Mouse (Mus musculus): ENCODE results near the gene Lactbl1. TPM values are rescaled to one million over a fixed set of nuclear protein-coding genes. Genes with fewer than 3 reads are reported as not detected.

The Lactbl1 gene
- polyA plus RNA-seq, 1 experiment from 2014 or later = not detected

- H3K27ac ChIP-seq (replicated peaks) = no peak overlapping the region
- H3K36me3 ChIP-seq (ENCODE audit: control insufficient read depth, insufficient read depth, low read length) = 0 out of 2 replicates have a peak, but pooled peaks cover 2% of the 10 kb centered on the region
- ATAC-seq (ENCODE audit: low FRiP score, low TSS enrichment) (no peak), DNase-seq (ENCODE audit: low spot score) (no peak)
- no peak overlapping the region for H3K9ac ChIP-seq (ENCODE audit: low read length)
- WGBS = 71% methylated on average over 6 of the region's 6 CpGs
- H3K4me1 ChIP-seq (replicated peaks; ENCODE audit: control insufficient read depth, insufficient read depth) = no peaks in the 10 kb centered on the region
- no peak overlapping the region for H3K4me3 ChIP-seq (ENCODE audit: low read depth, low read length)
- no peak overlapping the region for H3K4me2 ChIP-seq (replicated peaks; ENCODE audit: low read depth)
- H3K9me3 ChIP-seq (ENCODE audit: control insufficient read depth, low read length) = no peaks in the 10 kb centered on the region
- TF ChIP-seq EP300 (optimal IDR thresholded peaks at IDR 0.05) = no peak
- TF ChIP-seq CTCF (IDR thresholded peaks at IDR 0.05; ENCODE audit: low read depth) = no peak
- no peaks in the 10 kb centered on the region for H3K27me3 ChIP-seq (ENCODE audit: control insufficient read depth, insufficient read depth, low read length)
These were observed 27.2 kb upstream of the Lactbl1 start for GRCm38 (mm10) chr4:136595221-136595620.

DNA sequence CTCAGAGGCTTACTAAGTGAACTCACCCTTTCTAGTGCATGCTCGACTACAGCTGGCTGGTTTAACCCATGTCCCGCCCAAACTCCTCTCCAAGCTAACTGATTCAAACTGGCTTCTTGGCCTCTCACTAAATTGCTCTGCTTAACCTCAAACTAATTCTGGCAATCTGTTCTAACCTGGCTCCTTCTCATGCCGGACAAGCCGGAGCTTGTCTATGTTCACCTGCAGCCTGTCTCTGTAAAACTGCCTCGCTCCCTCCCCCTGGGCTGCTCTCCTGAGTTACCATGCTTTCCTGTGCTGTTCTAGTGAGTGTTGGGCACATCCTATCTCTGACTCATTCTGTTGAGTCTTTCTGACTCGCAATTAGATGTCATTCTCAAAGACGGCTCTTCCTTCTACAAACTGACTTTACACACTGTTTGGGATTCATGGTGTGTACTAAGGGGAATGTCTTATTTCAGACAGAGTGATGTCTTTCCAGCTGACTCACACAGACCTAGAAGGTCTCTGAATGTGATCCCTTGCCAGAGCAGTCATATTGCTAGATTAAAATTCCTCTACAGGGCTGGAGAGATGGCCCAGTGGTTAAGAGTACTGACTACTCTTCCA is 24.0 kb upstream of the Lactbl1 start:
- ATAC-seq (ENCODE audit: low FRiP score, low TSS enrichment) (no peak), DNase-seq (ENCODE audit: low spot score) (no peak)
- no peak for TF ChIP-seq EP300 (optimal IDR thresholded peaks at IDR 0.05)
- no peak for TF ChIP-seq CTCF (IDR thresholded peaks at IDR 0.05; ENCODE audit: low read depth)
- no peaks in the 10 kb centered on the region for H3K36me3 ChIP-seq (ENCODE audit: control insufficient read depth, insufficient read depth, low read length)
- H3K27me3 ChIP-seq (ENCODE audit: control insufficient read depth, insufficient read depth, low read length) = no peaks in the 10 kb centered on the region
- no peak overlapping the region for H3K27ac ChIP-seq (replicated peaks)
- no peak overlapping the region for H3K9ac ChIP-seq (ENCODE audit: low read length)
- H3K4me3 ChIP-seq (ENCODE audit: low read depth, low read length) = no peak overlapping the region
- no peaks in the 10 kb centered on the region for H3K9me3 ChIP-seq (ENCODE audit: control insufficient read depth, low read length)
- H3K4me2 ChIP-seq (replicated peaks; ENCODE audit: low read depth) = no peak overlapping the region
- WGBS = 61% methylated on average over 7 of the region's 7 CpGs
- H3K4me1 ChIP-seq (replicated peaks; ENCODE audit: control insufficient read depth, insufficient read depth) = 0 out of 2 replicates have a peak, but pooled peaks cover 2% of the 10 kb centered on the region

GRCm38 (mm10) chr4:136599869-136600268 is 22.6 kb upstream of the Lactbl1 start:
- no peak for TF ChIP-seq EP300 (optimal IDR thresholded peaks at IDR 0.05)
- TF ChIP-seq CTCF (IDR thresholded peaks at IDR 0.05; ENCODE audit: low read depth) = peak; percentile 50
- Histone ChIP-seq H3K4me3 (ENCODE audit: low read depth, low read length) (no peak overlapping the region), H3K9ac (ENCODE audit: low read length) (no peak overlapping the region), H3K36me3 (ENCODE audit: control insufficient read depth, insufficient read depth, low read length) (no peaks in the 10 kb centered on the region), H3K4me1 (replicated peaks; ENCODE audit: control insufficient read depth, insufficient read depth) (0 out of 2 replicates have a peak, but pooled peaks cover 2% of the 10 kb centered on the region), H3K9me3 (ENCODE audit: control insufficient read depth, low read length) (no peaks in the 10 kb centered on the region), H3K4me2 (replicated peaks; ENCODE audit: low read depth) (no peak overlapping the region), H3K27me3 (ENCODE audit: control insufficient read depth, insufficient read depth, low read length) (no peaks in the 10 kb centered on the region), H3K27ac (replicated peaks) (no peak overlapping the region)
- WGBS = 95% methylated on average over 3 of the region's 3 CpGs
- no peak for ATAC-seq (ENCODE audit: low FRiP score, low TSS enrichment)
- DNase-seq (ENCODE audit: low spot score) = no peak

DNA sequence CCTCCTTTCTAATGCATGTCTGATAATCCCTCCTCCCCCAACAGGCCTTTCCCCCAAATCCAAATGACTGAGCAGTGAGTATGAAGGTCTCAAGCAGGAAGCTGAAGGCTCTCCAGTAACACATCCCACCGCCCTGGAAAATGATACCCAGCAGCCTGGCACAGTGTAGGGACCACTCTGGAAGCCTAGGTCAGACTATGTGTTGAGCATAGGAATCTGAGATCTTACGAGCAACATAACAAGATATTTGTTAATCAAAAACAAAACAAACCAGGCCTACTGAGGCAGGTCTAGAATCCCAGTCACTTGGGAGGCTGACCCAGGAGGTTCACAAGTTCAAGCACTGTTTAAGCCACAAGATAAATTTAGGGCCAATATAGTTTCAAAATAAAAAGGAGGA is 21.9 kb upstream of the Lactbl1 start:
- WGBS = 87% methylated on average over 2 of the region's 2 CpGs
- H3K4me1 ChIP-seq (replicated peaks; ENCODE audit: control insufficient read depth, insufficient read depth) = 0 out of 2 replicates have a peak, but pooled peaks cover 2% of the 10 kb centered on the region
- H3K27ac ChIP-seq (replicated peaks) = no peak overlapping the region
- no peak overlapping the region for H3K9ac ChIP-seq (ENCODE audit: low read length)
- H3K4me3 ChIP-seq (ENCODE audit: low read depth, low read length) = no peak overlapping the region
- TF ChIP-seq CTCF (IDR thresholded peaks at IDR 0.05; ENCODE audit: low read depth) = no peak
- no peak for TF ChIP-seq EP300 (optimal IDR thresholded peaks at IDR 0.05)
- H3K27me3 ChIP-seq (ENCODE audit: control insufficient read depth, insufficient read depth, low read length) = no peaks in the 10 kb centered on the region
- H3K9me3 ChIP-seq (ENCODE audit: control insufficient read depth, low read length) = no peaks in the 10 kb centered on the region
- no peak for ATAC-seq (ENCODE audit: low FRiP score, low TSS enrichment)
- peak overlapping the region; percentile 56 for H3K4me2 ChIP-seq (replicated peaks; ENCODE audit: low read depth)
- DNase-seq (ENCODE audit: low spot score) = no peak
- no peaks in the 10 kb centered on the region for H3K36me3 ChIP-seq (ENCODE audit: control insufficient read depth, insufficient read depth, low read length)

- H3K27me3 ChIP-seq (ENCODE audit: control insufficient read depth, insufficient read depth, low read length) = no peaks in the 10 kb centered on the region
- peak overlapping the region; percentile 99 for H3K9ac ChIP-seq (ENCODE audit: low read length)
- peak overlapping the region; percentile 95 for H3K27ac ChIP-seq (replicated peaks)
- peak; percentile 54 for DNase-seq (ENCODE audit: low spot score)
- no peaks in the 10 kb centered on the region for H3K9me3 ChIP-seq (ENCODE audit: control insufficient read depth, low read length)
- TF ChIP-seq EP300 (optimal IDR thresholded peaks at IDR 0.05) (no peak), CTCF (IDR thresholded peaks at IDR 0.05; ENCODE audit: low read depth) (no peak)
- no peaks in the 10 kb centered on the region for H3K36me3 ChIP-seq (ENCODE audit: control insufficient read depth, insufficient read depth, low read length)
- peak overlapping the region; percentile 56 for H3K4me2 ChIP-seq (replicated peaks; ENCODE audit: low read depth)
- ATAC-seq (ENCODE audit: low FRiP score, low TSS enrichment) = no peak
- 1% methylated on average over 13 of the region's 13 CpGs for WGBS
- H3K4me1 ChIP-seq (replicated peaks; ENCODE audit: control insufficient read depth, insufficient read depth) = 0 out of 2 replicates have a peak, but pooled peaks cover 2% of the 10 kb centered on the region
- peak overlapping the region; percentile 98 for H3K4me3 ChIP-seq (ENCODE audit: low read depth, low read length)
These were observed 20.9 kb upstream of the Lactbl1 start for GRCm38 (mm10) chr4:136601476-136601875.

- H3K9ac ChIP-seq (ENCODE audit: low read length) = peak overlapping the region; percentile 99
- WGBS = under 1% methylated on average over 43 of the region's 68 CpGs
- no peaks in the 10 kb centered on the region for H3K27me3 ChIP-seq (ENCODE audit: control insufficient read depth, insufficient read depth, low read length)
- peak; percentile 63 for ATAC-seq (ENCODE audit: low FRiP score, low TSS enrichment)
- peak; percentile 62 for DNase-seq (ENCODE audit: low spot score)
- H3K4me3 ChIP-seq (ENCODE audit: low read depth, low read length) = peak overlapping the region; percentile 98
- TF ChIP-seq CTCF (IDR thresholded peaks at IDR 0.05; ENCODE audit: low read depth) = no peak
- TF ChIP-seq EP300 (optimal IDR thresholded peaks at IDR 0.05) = no peak
- H3K4me2 ChIP-seq (replicated peaks; ENCODE audit: low read depth) = peak overlapping the region; percentile 56
- H3K9me3 ChIP-seq (ENCODE audit: control insufficient read depth, low read length) = no peaks in the 10 kb centered on the region
- 0 out of 2 replicates have a peak, but pooled peaks cover 2% of the 10 kb centered on the region for H3K4me1 ChIP-seq (replicated peaks; ENCODE audit: control insufficient read depth, insufficient read depth)
- peak overlapping the region; percentile 95 for H3K27ac ChIP-seq (replicated peaks)
- H3K36me3 ChIP-seq (ENCODE audit: control insufficient read depth, insufficient read depth, low read length) = no peaks in the 10 kb centered on the region
These were observed 20.3 kb upstream of the Lactbl1 start for GRCm38 (mm10) chr4:136602018-136602554.
